Mouse (Mus musculus) intestine, embryonic 16.5 days (tissue): ENCODE data around the gene Prox2. TPM values are rescaled to one million over a fixed set of nuclear protein-coding genes. Genes with fewer than 3 reads are reported as not detected.

Source experiments
- ATAC-seq: fragments of 200-750 bp; cut with Nextera tagmentation; 2 replicates; pipeline ENCODE4 v1.8.0; 2017; ENCODE audit warnings: moderate TSS enrichment, moderate library complexity
- H3K27ac ChIP-seq: fragments of 300-500 bp; sonication (generic); 2 replicates; pipeline ENCODE4 v1.5.1; 2014; ENCODE audit warnings: mild to moderate bottlenecking, low read length
- H3K27me3 ChIP-seq: fragments of 300-500 bp; sonication (generic); replicated peaks from 2 replicates; pipeline ENCODE4 v1.6.1; 2014; ENCODE audit warnings: low read length, control low read depth, mixed read lengths; ENCODE audit not compliant: control insufficient read depth, insufficient read depth
- H3K36me3 ChIP-seq: fragments of 300-500 bp; sonication (generic); 2 replicates; pipeline ENCODE4 v1.6.1; 2014; ENCODE audit warnings: low read length, control low read depth; ENCODE audit not compliant: control insufficient read depth, insufficient read depth
- H3K4me1 ChIP-seq: fragments of 300-500 bp; sonication (generic); 2 replicates; pipeline ENCODE4 v1.6.1; 2014; ENCODE audit warnings: low read length, control low read depth, mixed read lengths; ENCODE audit not compliant: control insufficient read depth, insufficient read depth
- H3K4me2 ChIP-seq: fragments of 300-500 bp; sonication (generic); 2 replicates; pipeline ENCODE4 v1.6.1; 2014; ENCODE audit warnings: low read depth, low read length, control low read depth
- H3K4me3 ChIP-seq: fragments of 300-500 bp; sonication (generic); 2 replicates; pipeline ENCODE4 v1.5.1; 2014; ENCODE audit warnings: mild to moderate bottlenecking, low read length
- H3K9ac ChIP-seq: fragments of 300-500 bp; sonication (generic); 2 replicates; pipeline ENCODE4 v1.6.1; 2014; ENCODE audit warnings: low read depth, low read length
- H3K9me3 ChIP-seq: fragments of 300-500 bp; sonication (generic); 2 replicates; pipeline ENCODE4 v1.6.1; 2016; ENCODE audit warnings: low read length, control low read depth; ENCODE audit not compliant: control insufficient read depth
- WGBS: fragments of 180-500 bp; shearing (Covaris S2); extraction: QIAGEN DNeasy Blood & Tissue Kit; methylation state at CpG from one replicate; pipeline ENCODE4 v1.1.7; 2014; 5-methylcytosine and 5-hydroxymethylcytosine counted together
- polyA plus RNA-seq: library from polyadenylated mRNA; unstranded; fragments of >200 nt; fragmentation: Nextera tagmentation; extraction: Ambion mirVana; gene quantifications from 2 replicates; pipeline ENCODE4 v1.2.1, GENCODE M21; 2015

Gene Prox2
- polyA plus RNA-seq, 1 experiment from 2014 or later: 1.7 TPM

GRCm38 (mm10) chr12:85135513-85136470 is 25.2 kb upstream of the Prox2 start:
- ATAC-seq: peak; percentile 44
- H3K27me3 ChIP-seq: no peaks in the 10 kb centered on the region; the same call in 1 of the 2 replicates
- no peak overlapping the region for H3K9ac ChIP-seq
- H3K27ac ChIP-seq: no peak overlapping the region
- H3K4me1 ChIP-seq: peaks cover 4% of the 10 kb centered on the region; the same call in 1 of the 2 replicates
- peaks cover 10% of the 10 kb centered on the region for H3K36me3 ChIP-seq
- no peak overlapping the region for H3K4me3 ChIP-seq
- no peak overlapping the region for H3K4me2 ChIP-seq
- 77% methylated on average over 19 of the region's 19 CpGs for WGBS
- H3K9me3 ChIP-seq: no peaks in the 10 kb centered on the region

DNA sequence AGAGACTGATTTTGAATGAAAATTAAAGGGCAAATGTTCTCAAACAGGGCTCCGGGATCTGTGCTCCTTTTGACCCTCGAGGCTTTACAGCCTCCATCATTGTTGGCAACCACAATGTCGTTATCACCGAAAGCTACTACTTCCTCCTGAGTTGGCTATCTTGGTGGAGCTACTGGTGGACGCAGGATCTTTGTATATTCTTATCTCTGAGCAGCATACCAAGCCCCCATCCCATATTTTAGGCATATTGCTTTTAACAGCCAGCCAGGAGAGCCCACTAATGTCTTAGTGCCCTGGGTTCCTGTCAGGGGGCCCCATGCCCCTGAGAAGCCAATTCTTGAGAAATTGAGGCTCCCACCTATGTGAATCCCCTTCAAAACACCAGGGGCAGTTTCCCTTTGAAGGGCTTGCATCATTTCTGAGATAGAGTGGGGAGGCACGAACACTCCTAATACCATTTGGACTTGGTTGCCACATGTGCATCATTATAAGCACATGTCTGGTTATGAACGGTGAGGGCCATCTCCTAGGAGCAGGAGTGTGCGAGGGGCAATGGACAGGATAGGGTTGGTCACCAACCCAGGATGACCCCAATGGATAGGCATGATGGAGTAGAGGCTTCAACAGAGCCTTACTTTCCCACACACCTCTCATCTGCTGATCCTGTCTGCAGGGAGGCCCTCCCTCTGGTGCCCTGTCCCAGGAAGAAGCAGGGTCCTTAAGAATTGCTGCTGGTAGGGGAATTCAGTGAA is 23.7 kb upstream of the Prox2 start:
- Histone ChIP-seq H3K4me2 (no peak overlapping the region), H3K27me3 (no peaks in the 10 kb centered on the region), H3K9ac (no peak overlapping the region), H3K9me3 (no peaks in the 10 kb centered on the region), H3K4me3 (no peak overlapping the region), H3K36me3 (peaks cover 23% of the 10 kb centered on the region), H3K27ac (no peak overlapping the region), H3K4me1 (peaks cover 4% of the 10 kb centered on the region; the same call in 1 of the 2 replicates)
- no peak for ATAC-seq
- 86% methylated on average over 8 of the region's 8 CpGs for WGBS

- no peak overlapping the region for H3K4me3 ChIP-seq
- H3K4me2 ChIP-seq: no peak overlapping the region
- ATAC-seq: no peak
- H3K36me3 ChIP-seq: peaks cover 31% of the 10 kb centered on the region
- H3K9me3 ChIP-seq: no peaks in the 10 kb centered on the region
- H3K9ac ChIP-seq: no peak overlapping the region
- no peak overlapping the region for H3K27ac ChIP-seq
- H3K27me3 ChIP-seq: no peaks in the 10 kb centered on the region
- WGBS: 87% methylated on average over 6 of the region's 6 CpGs
- no peaks in the 10 kb centered on the region for H3K4me1 ChIP-seq
These were observed 20.8 kb upstream of the Prox2 start for GRCm38 (mm10) chr12:85131361-85131760.

- WGBS: 93% methylated on average over 9 of the region's 9 CpGs
- no peaks in the 10 kb centered on the region for H3K9me3 ChIP-seq
- no peaks in the 10 kb centered on the region for H3K4me1 ChIP-seq
- no peak overlapping the region for H3K9ac ChIP-seq
- no peak overlapping the region for H3K4me3 ChIP-seq
- no peak overlapping the region for H3K4me2 ChIP-seq
- no peaks in the 10 kb centered on the region for H3K27me3 ChIP-seq
- H3K36me3 ChIP-seq: peaks cover 34% of the 10 kb centered on the region
- H3K27ac ChIP-seq: no peak overlapping the region
- ATAC-seq: no peak
These were observed 18.9 kb upstream of the Prox2 start for GRCm38 (mm10) chr12:85129426-85129978.

GRCm38 (mm10) chr12:85126986-85127603 is 16.5 kb upstream of the Prox2 start:
- peaks cover 44% of the 10 kb centered on the region for H3K36me3 ChIP-seq
- H3K27ac ChIP-seq: no peak overlapping the region
- H3K4me2 ChIP-seq: no peak overlapping the region
- H3K9me3 ChIP-seq: no peaks in the 10 kb centered on the region
- no peak overlapping the region for H3K9ac ChIP-seq
- H3K4me1 ChIP-seq: no peaks in the 10 kb centered on the region
- peak; percentile 38 for ATAC-seq
- no peaks in the 10 kb centered on the region for H3K27me3 ChIP-seq
- no peak overlapping the region for H3K4me3 ChIP-seq
- WGBS: 81% methylated on average over 8 of the region's 8 CpGs

DNA sequence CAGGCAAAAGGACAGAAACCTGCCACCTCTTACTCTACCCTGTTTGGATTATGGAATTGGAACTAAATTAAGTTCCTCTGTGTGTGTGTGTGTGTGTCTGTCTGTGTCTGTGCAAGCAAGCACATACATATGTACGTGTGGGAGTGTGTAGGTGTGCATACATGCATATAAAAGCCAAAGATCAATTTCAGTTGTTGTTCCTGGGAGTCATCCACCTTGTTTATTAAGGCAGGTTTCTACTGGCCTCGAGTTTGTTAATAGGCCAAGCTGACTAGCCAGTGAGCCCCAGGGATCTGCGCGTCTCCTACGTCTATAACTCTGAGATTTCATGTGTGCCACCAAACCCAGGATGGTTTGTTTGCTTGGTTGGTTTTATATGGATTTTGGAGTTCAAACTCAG is 14.2 kb upstream of the Prox2 start:
- H3K27me3 ChIP-seq: no peaks in the 10 kb centered on the region
- 91% methylated on average over 5 of the region's 5 CpGs for WGBS
- H3K4me1 ChIP-seq: no peaks in the 10 kb centered on the region
- no peak overlapping the region for H3K4me3 ChIP-seq
- H3K27ac ChIP-seq: no peak overlapping the region
- ATAC-seq: no peak
- H3K9me3 ChIP-seq: no peaks in the 10 kb centered on the region
- no peak overlapping the region for H3K4me2 ChIP-seq
- peaks cover 31% of the 10 kb centered on the region for H3K36me3 ChIP-seq
- H3K9ac ChIP-seq: no peak overlapping the region

- Histone ChIP-seq H3K4me3 (no peak overlapping the region), H3K27ac (no peak overlapping the region), H3K9ac (no peak overlapping the region), H3K4me1 (no peaks in the 10 kb centered on the region), H3K4me2 (no peak overlapping the region), H3K36me3 (peaks cover 30% of the 10 kb centered on the region), H3K27me3 (no peaks in the 10 kb centered on the region), H3K9me3 (no peaks in the 10 kb centered on the region)
- 87% methylated on average over 11 of the region's 11 CpGs for WGBS
- ATAC-seq: no peak
These were observed 13.1 kb upstream of the Prox2 start for GRCm38 (mm10) chr12:85123645-85124044.

DNA sequence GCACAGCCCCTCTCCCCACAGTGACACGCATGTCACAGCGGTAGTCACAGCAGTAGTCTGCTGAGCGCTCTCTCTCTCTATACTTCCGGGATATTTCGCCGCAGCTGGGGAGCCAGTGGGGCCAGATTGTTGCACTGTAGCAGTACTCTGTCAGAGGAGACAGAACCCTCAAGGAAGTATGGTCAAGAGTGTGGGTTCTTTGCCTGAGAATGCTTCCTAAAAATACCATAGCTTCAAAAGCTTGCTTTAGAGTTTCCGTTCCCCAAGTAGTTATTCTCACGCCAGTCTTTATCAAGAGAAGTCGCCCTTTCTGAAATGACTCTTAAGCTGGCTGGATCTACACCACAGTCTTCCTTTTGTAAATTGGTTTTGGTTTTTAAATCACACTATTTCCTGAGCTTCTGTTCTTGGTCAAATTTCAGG is 12.6 kb upstream of the Prox2 start:
- Histone ChIP-seq H3K27ac (no peak overlapping the region), H3K9me3 (no peaks in the 10 kb centered on the region), H3K27me3 (no peaks in the 10 kb centered on the region), H3K9ac (no peak overlapping the region), H3K36me3 (peaks cover 28% of the 10 kb centered on the region), H3K4me1 (no peaks in the 10 kb centered on the region), H3K4me3 (no peak overlapping the region), H3K4me2 (no peak overlapping the region)
- ATAC-seq: no peak
- WGBS: 95% methylated on average over 9 of the region's 9 CpGs
